21 mouse cellular contexts compared by ENCODE assay signal in the genomic region with DNA sequence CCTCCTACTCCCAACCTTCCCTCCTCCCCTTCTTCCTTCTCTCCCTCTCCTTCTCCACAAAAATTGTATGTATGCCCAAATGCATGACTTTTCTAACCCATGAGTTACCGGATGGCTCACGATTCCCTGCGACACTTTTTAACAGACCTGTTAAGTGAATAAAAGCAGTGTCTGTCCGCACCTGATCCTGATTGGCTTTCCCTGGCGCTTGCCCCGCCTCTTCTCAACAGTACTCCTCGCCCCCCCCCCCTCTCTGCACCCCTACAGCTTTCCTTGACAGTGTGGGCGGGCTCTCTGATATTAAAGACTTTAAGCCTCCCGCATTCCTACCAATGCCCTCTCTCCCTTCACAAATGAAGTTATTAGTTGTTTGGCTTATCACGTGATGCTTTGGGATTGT. TPM values are rescaled to one million over a fixed set of nuclear protein-coding genes. Genes with fewer than 3 reads are reported as not detected.
DNase-seq lines count a peak whose midpoint lies in the region; ATAC-seq and TF ChIP-seq lines count a peak whose summit lies in the region.
"Had no signal": no experiment of that assay in that cellular context is flagged by ENCODE, and none has a peak within 500 bp of the region (broad histone marks: within the 10 kb centered on the region; RNA-seq: fewer than 3 reads in every experiment).

No protein-coding gene starts in this region.

- H3K36me3 ChIP-seq in heart, embryonic 13.5 days = no peaks in the 10 kb centered on the region
- H3K36me3 ChIP-seq in heart, postnatal 0 days (replicated peaks; ENCODE audit: control insufficient read depth, insufficient read depth, low read length) = no peaks in the 10 kb centered on the region
- H3K36me3 ChIP-seq in C2C12 (ENCODE audit: control insufficient read depth, insufficient read depth) = no peaks in the 10 kb centered on the region
- H3K36me3 ChIP-seq: embryonic facial prominence, embryonic 13.5 days; forebrain, embryonic 12.5 days; hindbrain, embryonic 15.5 days had no signal

- H3K9ac ChIP-seq in heart, embryonic 13.5 days = no peak overlapping the region
- H3K9ac ChIP-seq in heart, postnatal 0 days (replicated peaks; ENCODE audit: low read depth, low read length) = no peak overlapping the region
- H3K9ac ChIP-seq: embryonic facial prominence, embryonic 13.5 days; forebrain, embryonic 12.5 days; forebrain, postnatal 0 days; hindbrain, embryonic 15.5 days had no signal

- no peak for ATAC-seq in heart, embryonic 13.5 days (ENCODE audit: extremely low read depth, insufficient number of reproducible peaks, low FRiP score, low TSS enrichment)
- no peak for ATAC-seq in heart, postnatal 0 days (ENCODE audit: insufficient read depth, low read depth)
- ATAC-seq: activated CD4-positive, CD25-positive, alpha-beta regulatory T cell, adult 4 months; forebrain, postnatal 0 days had no signal

- no peaks in the 10 kb centered on the region for H3K79me3 ChIP-seq in C2C12 (ENCODE audit: low read depth)

- H3K4me3 ChIP-seq in heart, embryonic 13.5 days = peak overlapping the region; percentile 14; the same call in 1 of the 2 replicates
- H3K4me3 ChIP-seq in heart, postnatal 0 days (ENCODE audit: low read depth, low read length) = no peak overlapping the region
- H3K4me3 ChIP-seq in C2C12 (ENCODE audit: insufficient read depth, poor library complexity, severe bottlenecking) = no peak overlapping the region
- H3K4me3 ChIP-seq: embryonic facial prominence, embryonic 13.5 days; forebrain, embryonic 12.5 days; hindbrain, embryonic 15.5 days had no signal

- peak; percentile 57 for DNase-seq in heart, adult 11 months
- DNase-seq in heart, postnatal 25 days (ENCODE audit: low spot score) = no peak
- DNase-seq in heart, postnatal 36 days = no peak
- no peak for DNase-seq in heart, postnatal 0 days (ENCODE audit: low spot score)
- DNase-seq in heart, adult 9 months (ENCODE audit: low spot score in 2 of 2) = no peak
- no peak for DNase-seq in thymus, adult 18-20 months
- DNase-seq: adrenal gland, postnatal 14 days; B cell, adult 2 months; cerebellum, adult 18-20 months; cerebellum, adult 9-11 months; cerebellum, postnatal 36 days; forebrain, postnatal 0 days; gastrocnemius, postnatal 14 days; kidney, adult 11 months; kidney, adult 9 months had no signal

- H3ac ChIP-seq in C2C12 (ENCODE audit: control insufficient read depth, insufficient read length, low read depth) = no peak overlapping the region

- TF ChIP-seq EP300 in heart, postnatal 0 days (IDR thresholded peaks at IDR 0.05; ENCODE audit: low read depth) = no peak

- intact Hi-C loops in heart, postnatal 25 days (cut with DNase I) = no loop called here
- intact Hi-C loops in heart, postnatal 36 days (cut with DNase I) = no loop called here

- H3K9me3 ChIP-seq in heart, embryonic 13.5 days = no peaks in the 10 kb centered on the region
- no peaks in the 10 kb centered on the region for H3K9me3 ChIP-seq in heart, postnatal 0 days (replicated peaks; ENCODE audit: control insufficient read depth, low read length)
- H3K9me3 ChIP-seq: embryonic facial prominence, embryonic 13.5 days; forebrain, embryonic 12.5 days; hindbrain, embryonic 15.5 days had no signal

- H3K4me1 ChIP-seq in heart, embryonic 13.5 days = 0 out of 2 replicates have a peak, but pooled peaks cover 3% of the 10 kb centered on the region
- no peaks in the 10 kb centered on the region for H3K4me1 ChIP-seq in heart, postnatal 0 days (ENCODE audit: control insufficient read depth, insufficient read depth)
- H3K4me1 ChIP-seq: embryonic facial prominence, embryonic 13.5 days; forebrain, embryonic 12.5 days; hindbrain, embryonic 15.5 days had no signal

- TF ChIP-seq CTCF in heart, postnatal 0 days (IDR thresholded peaks at IDR 0.05; ENCODE audit: low read depth) = no peak
- TF ChIP-seq CTCF in C2C12 (IDR thresholded peaks at IDR 0.05; ENCODE audit: control insufficient read depth, insufficient read depth, insufficient read length) = no peak

- H3K27me3 ChIP-seq in heart, embryonic 13.5 days (replicated peaks) = no peaks in the 10 kb centered on the region
- no peaks in the 10 kb centered on the region for H3K27me3 ChIP-seq in heart, postnatal 0 days (ENCODE audit: control insufficient read depth, insufficient read depth, low read length)
- H3K27me3 ChIP-seq in C2C12 (ENCODE audit: control insufficient read depth, insufficient read depth, insufficient read length) = no peaks in the 10 kb centered on the region
- H3K27me3 ChIP-seq: embryonic facial prominence, embryonic 13.5 days; forebrain, embryonic 12.5 days; hindbrain, embryonic 15.5 days had no signal

- H3K27ac ChIP-seq in heart, embryonic 13.5 days (replicated peaks) = no peak overlapping the region
- H3K27ac ChIP-seq in heart, postnatal 0 days (ENCODE audit: low read depth) = no peak overlapping the region
- H3K27ac ChIP-seq: embryonic facial prominence, embryonic 13.5 days; forebrain, embryonic 12.5 days; hindbrain, embryonic 15.5 days had no signal

- peak overlapping the region; percentile 53 for H3K4me2 ChIP-seq in heart, embryonic 13.5 days
- H3K4me2 ChIP-seq in heart, postnatal 0 days (ENCODE audit: low read depth, low read length) = peak overlapping the region; percentile 34; the same call in 1 of the 2 replicates
- H3K4me2 ChIP-seq: embryonic facial prominence, embryonic 13.5 days; forebrain, embryonic 12.5 days; hindbrain, embryonic 15.5 days had no signal

- no peaks in the 10 kb centered on the region for H3K79me2 ChIP-seq in C2C12 (ENCODE audit: control insufficient read depth, insufficient read depth)

- WGBS in heart, embryonic 13.5 days = 18% methylated on average over 10 of the region's 10 CpGs
- WGBS in heart, postnatal 0 days = 27% methylated on average over 10 of the region's 10 CpGs

TF ChIP-seq in C2C12, 6 proteins besides CTCF, POLR2A, EP300 and RAD21:
- TF ChIP-seq MYOG (IDR thresholded peaks at IDR 0.05; ENCODE audit: control insufficient read depth, extremely low read depth, insufficient read length) (no peak), FOSL1 (IDR thresholded peaks at IDR 0.05; ENCODE audit: insufficient read depth, low read length, poor library complexity, severe bottlenecking) (no peak), CEBPB (IDR thresholded peaks at IDR 0.05; ENCODE audit: low read depth) (no peak), MYOD1 (IDR thresholded peaks at IDR 0.05; ENCODE audit: control insufficient read depth, insufficient read length, low read depth) (no peak), MAX (IDR thresholded peaks at IDR 0.05) (no peak), USF1 (IDR thresholded peaks at IDR 0.05; ENCODE audit: low read depth) (peak; percentile 12)
TF ChIP-seq in C2C12: peak in this region for 1.

RNA-seq across cellular contexts. Expression of a gene that starts 31.3 kb away (rescaled TPM):
- 1 to 10 TPM; 1.5 to 2.0 TPM for total RNA-seq in heart, postnatal 25 days (2021)
- polyA plus RNA-seq in heart, embryonic 13.5 days (2015; fragmentation: Nextera tagmentation; extraction: Ambion mirVana) = 1.4 and 2.0 TPM in 2 replicates
- total RNA-seq in heart, postnatal 36 days (2021) = 1 to 10 TPM; 1.7 to 2.5 TPM
- 0.50 and 1.5 TPM in 2 replicates for total RNA-seq in heart, postnatal 0 days (2014; rRNA removed; ENCODE audit: low replicate concordance)
- polyA plus RNA-seq in heart, postnatal 0 days (2015; fragmentation: Nextera tagmentation; extraction: Ambion mirVana) = 0.93 TPM in 2 replicates
- 0.01 TPM for polyA plus RNA-seq in C2C12 (2012; fragmentation: generic; extraction: Trizol)
